Mouse (Mus musculus) kidney, adult 2 months (tissue): ENCODE measurements at regions not wholly inside any gene's neighbourhood (a gene's known extent, or its start where the extent isn't known, plus 50 kb on each side); places are given as distances from the start of the nearest gene placed in this dataset.

Experiments used
- DNase-seq: peaks from one replicate; pipeline ENCODE4 v3.0.0; 2021
- H3K27ac ChIP-seq: fragments of 200-500 bp; 2 replicates; pipeline ENCODE4 v1.5.1; 2012; ENCODE audit warnings: low read depth, low read length, control low read depth, inconsistent platforms; ENCODE audit not compliant: insufficient read depth
- H3K27me3 ChIP-seq: fragments of 200-500 bp; replicated peaks from 2 replicates; pipeline ENCODE4 v1.6.1; 2012; ENCODE audit warnings: mild to moderate bottlenecking, moderate library complexity, low read length, inconsistent platforms; ENCODE audit not compliant: control insufficient read depth, insufficient read depth
- H3K36me3 ChIP-seq: fragments of 200-500 bp; 2 replicates; pipeline ENCODE4 v1.6.1; 2012; ENCODE audit warnings: mild to moderate bottlenecking, moderate library complexity, low read length, inconsistent platforms; ENCODE audit not compliant: control insufficient read depth, insufficient read depth
- H3K4me1 ChIP-seq: fragments of 200-500 bp; 2 replicates; pipeline ENCODE4 v1.6.1; 2011; ENCODE audit warnings: low read length; ENCODE audit not compliant: control insufficient read depth, insufficient read depth
- H3K4me3 ChIP-seq: fragments of 200-500 bp; 2 replicates; pipeline ENCODE4 v1.5.1; 2011; ENCODE audit warnings: mild to moderate bottlenecking, low read depth, low read length, control low read depth; ENCODE audit not compliant: insufficient read depth
- CTCF ChIP-seq: fragments of 200-500 bp; conservative IDR thresholded peaks from 2 replicates; pipeline ENCODE4 v1.5.1; 2011; ENCODE audit warnings: low read depth, mild to moderate bottlenecking, control low read depth, low read length, moderate library complexity, mixed read lengths; ENCODE audit not compliant: insufficient read depth, insufficient read length
- POLR2A ChIP-seq: fragments of 200-500 bp; IDR thresholded peaks from one replicate; pipeline ENCODE4 v1.6.1; 2011; ENCODE audit warnings: low read depth, low read length, control low read depth
- WGBS: fragments of 180-500 bp; shearing (Covaris S2); methylation state at CpG from one replicate; pipeline ENCODE4 v1.1.7; 2018; 5-methylcytosine and 5-hydroxymethylcytosine counted together

DNA sequence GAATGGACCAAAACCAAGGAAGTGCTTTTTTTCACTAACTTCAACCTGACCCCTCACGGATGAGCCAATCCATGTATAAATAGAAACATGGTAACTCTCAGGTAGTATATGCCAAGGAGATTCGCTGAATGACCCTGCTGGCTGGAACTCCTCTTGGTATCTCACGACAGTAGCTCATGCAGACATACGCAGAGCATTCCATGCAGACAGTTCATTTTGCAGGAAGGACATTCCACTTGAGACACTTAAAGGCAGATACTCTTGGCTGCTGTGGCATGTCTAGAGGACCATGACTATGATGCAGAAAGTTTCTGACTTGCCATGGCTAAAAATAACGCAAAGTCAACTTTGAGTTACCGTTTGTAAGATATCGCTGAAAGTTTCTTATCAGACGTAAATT, 195.6 kb upstream of the Pitx2 start:
- TF ChIP-seq CTCF, result no peak
- H3K27me3 ChIP-seq, result no peaks in the 10 kb centered on the region
- no peak for DNase-seq
- H3K4me1 ChIP-seq, result no peaks in the 10 kb centered on the region
- WGBS, result 88% methylated on average over 8 of the region's 8 CpGs
- no peak overlapping the region for H3K27ac ChIP-seq
- H3K4me3 ChIP-seq, result no peak overlapping the region
- H3K36me3 ChIP-seq, result no peaks in the 10 kb centered on the region

DNA sequence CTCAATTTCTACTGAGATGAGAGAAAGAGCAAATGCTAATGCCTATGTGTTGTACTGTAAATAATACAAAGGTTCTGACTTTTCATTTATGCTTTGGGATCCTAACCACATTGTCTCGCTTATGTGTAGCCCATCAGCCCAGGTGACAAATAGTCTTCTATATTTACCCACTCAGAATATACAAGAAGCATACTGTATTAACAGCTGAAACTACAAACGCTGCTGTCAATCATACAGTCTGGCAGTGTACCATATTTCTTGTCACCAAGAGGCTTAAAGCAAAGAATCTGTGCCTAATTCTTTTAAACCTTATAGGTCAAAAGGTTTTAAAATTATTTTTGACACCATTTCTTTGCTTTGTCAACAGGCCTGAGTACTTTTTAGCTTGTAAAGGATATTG, 160.8 kb upstream of the Pitx2 start:
- WGBS, result 88% methylated on average over 2 of the region's 2 CpGs
- Histone ChIP-seq H3K4me1 (no peaks in the 10 kb centered on the region), H3K27ac (no peak overlapping the region)

DNA sequence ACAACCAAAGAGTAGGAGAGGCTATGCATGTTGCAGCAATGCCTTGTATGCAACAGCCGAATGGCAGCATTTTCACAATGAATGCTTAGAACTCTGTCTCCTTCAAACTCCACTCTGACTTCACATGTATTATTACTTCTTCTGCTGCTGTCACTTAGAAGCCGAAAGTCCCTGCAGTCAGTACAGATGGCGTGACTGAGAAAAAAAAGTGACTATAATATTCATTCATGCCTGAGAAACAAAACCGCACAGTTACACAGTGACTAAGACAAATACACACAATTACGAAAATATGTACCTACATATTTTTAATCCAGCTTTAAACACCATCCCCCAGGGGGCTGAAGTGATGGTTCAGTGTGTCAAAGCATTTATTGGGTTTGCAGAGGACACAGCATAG, 154.8 kb upstream of the Pitx2 start:
- Histone ChIP-seq H3K36me3 (no peaks in the 10 kb centered on the region), H3K4me3 (no peak overlapping the region), H3K27me3 (no peaks in the 10 kb centered on the region), H3K27ac (no peak overlapping the region), H3K4me1 (no peaks in the 10 kb centered on the region)
- WGBS, result 82% methylated on average over 5 of the region's 5 CpGs
- TF ChIP-seq CTCF (no peak), POLR2A (no peak)
- no peak for DNase-seq

More for the DNA sequence above, 160.8 kb upstream of the Pitx2 start:
- no peak overlapping the region for H3K4me3 ChIP-seq
- H3K36me3 ChIP-seq, result no peaks in the 10 kb centered on the region
- no peaks in the 10 kb centered on the region for H3K27me3 ChIP-seq
- TF ChIP-seq CTCF, result no peak
- no peak for TF ChIP-seq POLR2A
- no peak for DNase-seq

DNA sequence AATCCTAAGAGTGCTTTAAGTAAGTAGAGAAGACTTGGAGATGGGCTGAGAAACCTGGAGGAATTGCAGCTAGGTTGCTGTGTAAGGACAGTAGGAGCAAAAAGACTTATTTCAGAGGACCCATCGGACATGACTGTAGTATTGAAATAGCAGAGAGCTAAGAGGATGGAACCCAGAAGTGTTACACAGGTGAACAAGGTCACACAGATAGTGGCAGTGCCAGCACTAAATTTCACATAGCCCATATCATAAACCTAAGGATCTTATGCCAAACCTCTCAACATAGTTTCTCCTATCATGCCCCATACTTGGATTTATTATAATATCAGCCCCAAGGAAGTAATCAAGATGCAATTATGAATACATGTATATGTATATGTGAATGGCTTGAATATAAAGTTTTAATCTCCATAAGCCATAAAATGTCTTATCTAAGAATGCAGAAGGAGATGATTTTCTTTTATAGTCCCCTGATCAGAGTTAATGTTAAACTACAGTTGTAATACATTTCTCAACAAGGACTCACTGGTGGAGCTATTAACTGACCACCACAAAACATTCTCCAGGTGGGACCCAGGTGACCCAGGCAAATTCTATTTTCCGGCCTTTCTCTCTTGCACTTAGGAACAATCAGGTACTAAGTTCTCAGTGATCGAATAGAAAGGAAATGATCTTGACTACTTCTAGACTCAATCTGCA, 149.6 kb upstream of the Pitx2 start:
- Histone ChIP-seq H3K27ac (no peak overlapping the region), H3K4me1 (no peaks in the 10 kb centered on the region), H3K4me3 (no peak overlapping the region), H3K27me3 (no peaks in the 10 kb centered on the region), H3K36me3 (no peaks in the 10 kb centered on the region)
- no peak for DNase-seq
- no peak for TF ChIP-seq CTCF
- no peak for TF ChIP-seq POLR2A
- 85% methylated on average over 3 of the region's 3 CpGs for WGBS

DNA sequence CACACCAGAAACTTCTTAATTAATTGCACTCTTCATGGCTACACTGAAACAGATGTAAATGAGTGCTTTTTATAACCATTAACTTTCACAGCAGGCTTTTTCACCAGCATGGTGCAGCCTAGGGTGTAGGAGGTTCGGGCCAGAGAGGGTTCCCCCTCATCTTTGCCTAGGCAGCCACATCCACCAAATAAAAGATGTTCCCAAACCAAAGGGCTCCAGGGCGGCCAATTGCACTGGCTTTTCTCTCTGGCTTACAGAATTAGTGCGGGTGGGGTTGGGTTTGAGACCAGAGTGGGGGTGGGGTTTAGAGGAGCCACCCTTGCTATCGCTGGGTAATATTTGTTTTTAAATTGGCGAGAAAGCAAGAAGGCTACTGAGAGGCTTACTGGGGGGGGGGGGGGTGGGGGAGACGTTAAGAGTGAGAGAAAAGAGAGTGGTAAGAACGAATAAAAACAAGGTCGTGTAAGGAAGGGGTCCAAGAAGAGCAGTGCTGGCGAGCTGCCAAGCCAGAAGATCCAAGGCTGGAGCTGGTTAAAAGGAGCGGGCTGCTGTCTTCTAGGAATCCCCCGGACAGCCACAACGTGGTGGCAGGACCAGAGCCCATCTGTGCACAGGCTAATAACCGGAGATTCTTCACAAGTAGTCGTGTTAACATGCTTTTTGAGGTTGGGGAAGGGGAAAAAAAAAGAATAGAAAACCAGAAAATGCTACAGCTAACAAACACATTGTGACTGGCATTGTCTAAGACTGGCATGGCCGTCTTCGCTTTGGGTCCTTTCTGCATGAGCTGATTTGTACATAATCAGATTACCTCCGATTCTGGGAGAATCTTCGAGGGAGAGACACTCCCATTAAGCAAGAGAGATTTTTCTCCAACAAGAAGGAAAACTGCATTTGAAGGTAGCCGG, 134.0 kb upstream of the Pitx2 start:
- WGBS, result 22% methylated on average over 19 of the region's 19 CpGs
- H3K27ac ChIP-seq, result no peak overlapping the region

DNA sequence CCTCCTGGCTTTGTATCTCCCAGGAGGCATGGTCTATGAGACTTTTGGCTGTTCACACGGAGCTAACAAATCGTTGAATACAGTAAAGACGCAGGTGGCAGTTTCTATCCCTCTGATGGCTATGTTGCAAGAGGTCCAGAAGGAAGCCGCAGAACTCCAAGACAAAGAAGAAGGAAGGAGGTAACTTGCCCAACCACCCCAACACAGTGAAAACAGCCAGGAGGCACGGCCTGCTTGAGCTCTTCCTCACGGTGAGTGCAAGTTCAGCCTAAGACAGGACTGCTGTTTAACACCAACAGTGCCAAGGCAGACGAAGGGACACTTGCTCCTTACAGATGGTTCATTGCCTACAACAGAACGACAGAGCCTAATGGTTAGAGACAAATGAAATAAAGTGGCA, 130.0 kb upstream of the Pitx2 start:
- Histone ChIP-seq H3K36me3 (no peaks in the 10 kb centered on the region), H3K4me3 (no peak overlapping the region), H3K27ac (no peak overlapping the region), H3K27me3 (no peaks in the 10 kb centered on the region), H3K4me1 (no peaks in the 10 kb centered on the region)
- no peak for DNase-seq
- no peak for TF ChIP-seq CTCF
- TF ChIP-seq POLR2A, result no peak
- 85% methylated on average over 8 of the region's 8 CpGs for WGBS

More for the DNA sequence above, 134.0 kb upstream of the Pitx2 start:
- DNase-seq, result no peak
- Histone ChIP-seq H3K36me3 (no peaks in the 10 kb centered on the region), H3K27me3 (no peaks in the 10 kb centered on the region), H3K4me3 (no peak overlapping the region), H3K4me1 (no peaks in the 10 kb centered on the region)
- TF ChIP-seq POLR2A (no peak), CTCF (no peak)

DNA sequence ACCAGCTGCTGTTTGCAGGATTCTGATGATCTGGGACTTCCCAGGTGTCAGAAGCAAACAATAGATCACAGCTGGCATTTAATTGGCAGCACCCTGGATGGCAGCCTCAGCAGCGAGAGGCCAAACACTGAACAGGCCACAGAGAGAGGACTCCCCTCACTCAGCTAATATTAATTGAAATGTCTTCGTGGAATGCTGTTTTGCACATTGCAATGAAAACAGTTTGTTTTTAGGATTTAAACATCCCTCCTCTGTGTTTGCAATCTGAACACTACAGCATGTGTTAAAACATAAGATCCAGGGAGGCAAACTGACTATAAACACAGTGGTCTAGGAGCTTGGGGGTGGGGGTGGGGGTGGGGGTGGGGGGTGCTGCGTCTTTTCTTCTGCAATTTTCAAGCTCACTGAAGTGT, 129.2 kb upstream of the Pitx2 start:
- no peak overlapping the region for H3K27ac ChIP-seq
- H3K4me3 ChIP-seq, result no peak overlapping the region
- no peaks in the 10 kb centered on the region for H3K4me1 ChIP-seq
- no peaks in the 10 kb centered on the region for H3K27me3 ChIP-seq
- no peak for DNase-seq
- no peak for TF ChIP-seq CTCF
- no peak for TF ChIP-seq POLR2A
- 21% methylated on average over 3 of the region's 3 CpGs for WGBS
- no peaks in the 10 kb centered on the region for H3K36me3 ChIP-seq
